Mouse (Mus musculus): Measurements from ENCODE around the gene Gmnn. TPM values are rescaled to one million over a fixed set of nuclear protein-coding genes. Genes with fewer than 3 reads are reported as not detected.
A peak's percentile ranks its signal among the peaks of the same experiment; 100 is the strongest.

Gmnn gene
- polyA plus RNA-seq, 1 experiment from 2014 or later, result 218 TPM

GRCm38 (mm10) chr13:24798686-24799085, 37.0 kb upstream of the Gmnn start:
- 98% methylated on average over 4 of the region's 4 CpGs for WGBS
- no peaks in the 10 kb centered on the region for H3K27me3 ChIP-seq (replicated peaks; ENCODE audit: control insufficient read depth, insufficient read depth, low read length)
- no peak overlapping the region for H3K27ac ChIP-seq (ENCODE audit: low read depth, low read length)
- DNase-seq (ENCODE audit: low spot score), result no peak
- peaks cover 8% of the 10 kb centered on the region for H3K4me1 ChIP-seq (replicated peaks; ENCODE audit: control insufficient read depth, insufficient read depth, low read length)
- H3K9me3 ChIP-seq (ENCODE audit: control insufficient read depth, low read length), result no peaks in the 10 kb centered on the region
- ATAC-seq (replicated peaks; ENCODE audit: low FRiP score), result no peak
- no peaks in the 10 kb centered on the region for H3K36me3 ChIP-seq (ENCODE audit: control insufficient read depth, insufficient read depth, low read length)
- H3K4me2 ChIP-seq, result no peak overlapping the region
- H3K9ac ChIP-seq (ENCODE audit: low read depth, low read length), result no peak overlapping the region
- H3K4me3 ChIP-seq (ENCODE audit: low read depth, low read length), result no peak overlapping the region

- Histone ChIP-seq H3K9ac (ENCODE audit: low read depth, low read length) (no peak overlapping the region), H3K27ac (ENCODE audit: low read depth, low read length) (0 out of 2 replicates have a peak overlapping the region, but pooled peaks have one; percentile 8), H3K4me1 (replicated peaks; ENCODE audit: control insufficient read depth, insufficient read depth, low read length) (no peaks in the 10 kb centered on the region), H3K27me3 (replicated peaks; ENCODE audit: control insufficient read depth, insufficient read depth, low read length) (no peaks in the 10 kb centered on the region), H3K4me3 (ENCODE audit: low read depth, low read length) (no peak overlapping the region), H3K4me2 (no peak overlapping the region), H3K36me3 (ENCODE audit: control insufficient read depth, insufficient read depth, low read length) (no peaks in the 10 kb centered on the region), H3K9me3 (ENCODE audit: control insufficient read depth, low read length) (no peaks in the 10 kb centered on the region)
- ATAC-seq (replicated peaks; ENCODE audit: low FRiP score) (no peak), DNase-seq (ENCODE audit: low spot score) (no peak)
- 81% methylated on average over 9 of the region's 9 CpGs for WGBS
Measured at GRCm38 (mm10) chr13:24792411-24793045, 30.8 kb upstream of the Gmnn start.

- Histone ChIP-seq H3K27ac (ENCODE audit: low read depth, low read length) (no peak overlapping the region), H3K4me2 (no peak overlapping the region), H3K9me3 (ENCODE audit: control insufficient read depth, low read length) (no peaks in the 10 kb centered on the region), H3K9ac (ENCODE audit: low read depth, low read length) (no peak overlapping the region), H3K4me3 (ENCODE audit: low read depth, low read length) (no peak overlapping the region), H3K36me3 (ENCODE audit: control insufficient read depth, insufficient read depth, low read length) (no peaks in the 10 kb centered on the region), H3K4me1 (replicated peaks; ENCODE audit: control insufficient read depth, insufficient read depth, low read length) (no peaks in the 10 kb centered on the region), H3K27me3 (replicated peaks; ENCODE audit: control insufficient read depth, insufficient read depth, low read length) (no peaks in the 10 kb centered on the region)
- ATAC-seq (replicated peaks; ENCODE audit: low FRiP score), result no peak
- no peak for DNase-seq (ENCODE audit: low spot score)
- 41% methylated on average over 2 of the region's 2 CpGs for WGBS
Measured at GRCm38 (mm10) chr13:24791349-24791748, 29.6 kb upstream of the Gmnn start.

- Histone ChIP-seq H3K4me1 (replicated peaks; ENCODE audit: control insufficient read depth, insufficient read depth, low read length) (no peaks in the 10 kb centered on the region), H3K9ac (ENCODE audit: low read depth, low read length) (no peak overlapping the region), H3K27ac (ENCODE audit: low read depth, low read length) (no peak overlapping the region), H3K9me3 (ENCODE audit: control insufficient read depth, low read length) (no peaks in the 10 kb centered on the region), H3K36me3 (ENCODE audit: control insufficient read depth, insufficient read depth, low read length) (no peaks in the 10 kb centered on the region), H3K4me3 (ENCODE audit: low read depth, low read length) (no peak overlapping the region), H3K27me3 (replicated peaks; ENCODE audit: control insufficient read depth, insufficient read depth, low read length) (no peaks in the 10 kb centered on the region), H3K4me2 (no peak overlapping the region)
- DNase-seq (ENCODE audit: low spot score) (no peak), ATAC-seq (replicated peaks; ENCODE audit: low FRiP score) (no peak)
- WGBS, result 82% methylated on average over 5 of the region's 5 CpGs
Measured at GRCm38 (mm10) chr13:24787477-24787876, 25.8 kb upstream of the Gmnn start.

GRCm38 (mm10) chr13:24786014-24786490, 24.3 kb upstream of the Gmnn start:
- H3K36me3 ChIP-seq (ENCODE audit: control insufficient read depth, insufficient read depth, low read length), result no peaks in the 10 kb centered on the region
- no peak overlapping the region for H3K9ac ChIP-seq (ENCODE audit: low read depth, low read length)
- ATAC-seq (replicated peaks; ENCODE audit: low FRiP score), result no peak
- no peak overlapping the region for H3K4me2 ChIP-seq
- no peaks in the 10 kb centered on the region for H3K27me3 ChIP-seq (replicated peaks; ENCODE audit: control insufficient read depth, insufficient read depth, low read length)
- no peaks in the 10 kb centered on the region for H3K4me1 ChIP-seq (replicated peaks; ENCODE audit: control insufficient read depth, insufficient read depth, low read length)
- no peak overlapping the region for H3K27ac ChIP-seq (ENCODE audit: low read depth, low read length)
- no peak for DNase-seq (ENCODE audit: low spot score)
- no peaks in the 10 kb centered on the region for H3K9me3 ChIP-seq (ENCODE audit: control insufficient read depth, low read length)
- WGBS, result 55% methylated on average over 11 of the region's 11 CpGs
- H3K4me3 ChIP-seq (ENCODE audit: low read depth, low read length), result no peak overlapping the region

GRCm38 (mm10) chr13:24781916-24782315, 20.2 kb upstream of the Gmnn start:
- Histone ChIP-seq H3K27ac (ENCODE audit: low read depth, low read length) (no peak overlapping the region), H3K27me3 (replicated peaks; ENCODE audit: control insufficient read depth, insufficient read depth, low read length) (no peaks in the 10 kb centered on the region), H3K4me2 (no peak overlapping the region), H3K9me3 (ENCODE audit: control insufficient read depth, low read length) (no peaks in the 10 kb centered on the region), H3K9ac (ENCODE audit: low read depth, low read length) (no peak overlapping the region), H3K4me3 (ENCODE audit: low read depth, low read length) (no peak overlapping the region), H3K4me1 (replicated peaks; ENCODE audit: control insufficient read depth, insufficient read depth, low read length) (no peaks in the 10 kb centered on the region), H3K36me3 (ENCODE audit: control insufficient read depth, insufficient read depth, low read length) (no peaks in the 10 kb centered on the region)
- DNase-seq (ENCODE audit: low spot score) (no peak), ATAC-seq (replicated peaks; ENCODE audit: low FRiP score) (no peak)
- 69% methylated on average over 5 of the region's 5 CpGs for WGBS

GRCm38 (mm10) chr13:24778706-24779380, 17.1 kb upstream of the Gmnn start:
- ATAC-seq (replicated peaks; ENCODE audit: low FRiP score) (no peak), DNase-seq (ENCODE audit: low spot score) (no peak)
- no peak overlapping the region for H3K27ac ChIP-seq (ENCODE audit: low read depth, low read length)
- 66% methylated on average over 8 of the region's 8 CpGs for WGBS
- no peaks in the 10 kb centered on the region for H3K9me3 ChIP-seq (ENCODE audit: control insufficient read depth, low read length)
- H3K4me3 ChIP-seq (ENCODE audit: low read depth, low read length), result no peak overlapping the region
- no peaks in the 10 kb centered on the region for H3K4me1 ChIP-seq (replicated peaks; ENCODE audit: control insufficient read depth, insufficient read depth, low read length)
- no peak overlapping the region for H3K4me2 ChIP-seq
- no peak overlapping the region for H3K9ac ChIP-seq (ENCODE audit: low read depth, low read length)
- H3K36me3 ChIP-seq (ENCODE audit: control insufficient read depth, insufficient read depth, low read length), result no peaks in the 10 kb centered on the region
- H3K27me3 ChIP-seq (replicated peaks; ENCODE audit: control insufficient read depth, insufficient read depth, low read length), result no peaks in the 10 kb centered on the region

GRCm38 (mm10) chr13:24778026-24778425, 16.3 kb upstream of the Gmnn start:
- no peaks in the 10 kb centered on the region for H3K9me3 ChIP-seq (ENCODE audit: control insufficient read depth, low read length)
- no peak overlapping the region for H3K27ac ChIP-seq (ENCODE audit: low read depth, low read length)
- 73% methylated on average over 2 of the region's 2 CpGs for WGBS
- no peak overlapping the region for H3K4me3 ChIP-seq (ENCODE audit: low read depth, low read length)
- DNase-seq (ENCODE audit: low spot score), result no peak
- H3K27me3 ChIP-seq (replicated peaks; ENCODE audit: control insufficient read depth, insufficient read depth, low read length), result no peaks in the 10 kb centered on the region
- ATAC-seq (replicated peaks; ENCODE audit: low FRiP score), result no peak
- no peaks in the 10 kb centered on the region for H3K36me3 ChIP-seq (ENCODE audit: control insufficient read depth, insufficient read depth, low read length)
- H3K4me1 ChIP-seq (replicated peaks; ENCODE audit: control insufficient read depth, insufficient read depth, low read length), result no peaks in the 10 kb centered on the region
- H3K4me2 ChIP-seq, result no peak overlapping the region
- H3K9ac ChIP-seq (ENCODE audit: low read depth, low read length), result no peak overlapping the region

All from liver, embryonic 11.5 days (tissue).